Mouse (Mus musculus) c-Kit-negative CD71-positive TER-119-positive erythroid progenitor cells, embryonic 14.5 days (primary cell): ENCODE measurements around the gene Ttc28.

Experiments used
- DNase-seq: peaks from one replicate; pipeline ENCODE4 v3.0.0-alpha.2; 2013; ENCODE audit warnings: low read depth, low spot score

Ttc28 gene

GRCm38 (mm10) chr5:111049584-111049983, 170.0 kb downstream of the Ttc28 start:
- no peak for DNase-seq

- no peak for DNase-seq
Measured at GRCm38 (mm10) chr5:111050135-111050534, 170.5 kb downstream of the Ttc28 start.

- DNase-seq: no peak
Measured at GRCm38 (mm10) chr5:111054380-111054779, 174.8 kb downstream of the Ttc28 start.

- DNase-seq: no peak
Measured at GRCm38 (mm10) chr5:111054848-111055428, 175.3 kb downstream of the Ttc28 start.

- DNase-seq: no peak
Measured at GRCm38 (mm10) chr5:111055507-111055906, 175.9 kb downstream of the Ttc28 start.

GRCm38 (mm10) chr5:111057084-111057483, 177.5 kb downstream of the Ttc28 start:
- DNase-seq: no peak

- no peak for DNase-seq
Measured at GRCm38 (mm10) chr5:111058401-111059139, 179.0 kb downstream of the Ttc28 start.

- DNase-seq: no peak
Measured at GRCm38 (mm10) chr5:111059140-111059921, 179.7 kb downstream of the Ttc28 start.

- DNase-seq: no peak
Measured at GRCm38 (mm10) chr5:111060246-111060745, 180.7 kb downstream of the Ttc28 start.

- no peak for DNase-seq
Measured at GRCm38 (mm10) chr5:111063155-111063554, 183.6 kb downstream of the Ttc28 start.

GRCm38 (mm10) chr5:111063991-111064390, 184.4 kb downstream of the Ttc28 start:
- DNase-seq: no peak

GRCm38 (mm10) chr5:111065770-111066169, 186.2 kb downstream of the Ttc28 start:
- DNase-seq: no peak

GRCm38 (mm10) chr5:111069503-111069902, 189.9 kb downstream of the Ttc28 start:
- no peak for DNase-seq

- DNase-seq: no peak
Measured at GRCm38 (mm10) chr5:111069931-111070330, 190.3 kb downstream of the Ttc28 start.

- DNase-seq: no peak
Measured at GRCm38 (mm10) chr5:111070361-111070760, 190.8 kb downstream of the Ttc28 start.

- DNase-seq: no peak
Measured at GRCm38 (mm10) chr5:111073316-111073736, 193.7 kb downstream of the Ttc28 start.

- no peak for DNase-seq
Measured at GRCm38 (mm10) chr5:111074050-111074449, 194.4 kb downstream of the Ttc28 start.

- no peak for DNase-seq
Measured at GRCm38 (mm10) chr5:111075841-111076240, 196.2 kb downstream of the Ttc28 start.

- no peak for DNase-seq
Measured at GRCm38 (mm10) chr5:111077261-111077660, 197.7 kb downstream of the Ttc28 start.

GRCm38 (mm10) chr5:111080601-111081000, 201.0 kb downstream of the Ttc28 start:
- DNase-seq: no peak

GRCm38 (mm10) chr5:111085849-111086248, 206.2 kb downstream of the Ttc28 start:
- DNase-seq: no peak

- DNase-seq: no peak
Measured at GRCm38 (mm10) chr5:111096750-111097149, 217.1 kb downstream of the Ttc28 start.
